In genomic region chr5:129256136-129256535, GRCm38 (mm10) we compare ENCODE assay signal across 10 mouse cellular contexts.
DNase-seq lines count a peak whose midpoint lies in the region; ATAC-seq and TF ChIP-seq lines count a peak whose summit lies in the region.
"Had no signal": no experiment of that assay in that cellular context is flagged by ENCODE, and none has a peak within 500 bp of the region (broad histone marks: within the 10 kb centered on the region; RNA-seq: fewer than 3 reads in every experiment).

No protein-coding gene starts in this region.

- no peak overlapping the region for H3K4me3 ChIP-seq in kidney, adult 2 months (ENCODE audit: insufficient read depth, low read depth, low read length)
- H3K4me3 ChIP-seq in kidney, embryonic 14.5 days (ENCODE audit: low read length): no peak overlapping the region
- peak overlapping the region; percentile 65 for H3K4me3 ChIP-seq in megakaryocyte, embryonic 14.5 days (replicated peaks)
- H3K4me3 ChIP-seq in cortical plate, adult 2 months (ENCODE audit: insufficient read depth, low read length): no peak overlapping the region
- H3K4me3 ChIP-seq: liver, embryonic 13.5 days had no signal

- no peak overlapping the region for H3K9ac ChIP-seq in kidney, embryonic 14.5 days (ENCODE audit: low read depth, low read length)
- H3K9ac ChIP-seq: liver, embryonic 13.5 days had no signal

- WGBS in kidney, adult 2 months: 68% methylated on average over 9 of the region's 9 CpGs
- WGBS in kidney, embryonic 14.5 days: 68% methylated on average over 9 of the region's 9 CpGs

- H3K27ac ChIP-seq in kidney, adult 2 months (ENCODE audit: insufficient read depth, low read depth, low read length): no peak overlapping the region
- H3K27ac ChIP-seq in kidney, embryonic 14.5 days (ENCODE audit: low read depth, low read length): no peak overlapping the region
- H3K27ac ChIP-seq in cortical plate, adult 2 months (ENCODE audit: insufficient read depth, low read length): no peak overlapping the region
- H3K27ac ChIP-seq: liver, embryonic 13.5 days had no signal

- peak; percentile 20 for DNase-seq in kidney, adult 2 months
- peak; percentile 83 to 90 for DNase-seq in cerebellum, adult 18-20 months
- DNase-seq in gastrocnemius, postnatal 36 days: no peak
- DNase-seq in heart, adult 8-10 months (ENCODE audit: low spot score): no peak
- DNase-seq: liver, embryonic 13.5 days had no signal

- no peak for ATAC-seq in kidney, embryonic 14.5 days (ENCODE audit: low FRiP score, low TSS enrichment)
- ATAC-seq in megakaryocyte, adult 5-6 weeks (ENCODE audit: poor library complexity, severe bottlenecking): no peak

- TF ChIP-seq POLR2A in kidney, adult 2 months (IDR thresholded peaks at IDR 0.05; ENCODE audit: low read depth, low read length): no peak
- TF ChIP-seq POLR2A in cortical plate, adult 2 months (IDR thresholded peaks at IDR 0.05; ENCODE audit: extremely low read depth, insufficient read depth, low read length): no peak

- intact Hi-C loops in gastrocnemius, postnatal 36 days (cut with DNase I): no loop called here

- peak; percentile 44 for TF ChIP-seq CTCF in kidney, adult 2 months (conservative IDR thresholded peaks at IDR 0.05; ENCODE audit: insufficient read depth, insufficient read length, low read depth, low read length)
- TF ChIP-seq CTCF in cortical plate, adult 2 months (IDR thresholded peaks at IDR 0.05; ENCODE audit: extremely low read depth, insufficient read depth, low read length): peak; percentile 30

- H3K9me3 ChIP-seq in kidney, embryonic 14.5 days (ENCODE audit: control insufficient read depth, low read length): no peaks in the 10 kb centered on the region
- H3K9me3 ChIP-seq in megakaryocyte, embryonic 14.5 days: peaks cover 34% of the 10 kb centered on the region

- no peaks in the 10 kb centered on the region for H3K27me3 ChIP-seq in kidney, adult 2 months (replicated peaks; ENCODE audit: control insufficient read depth, insufficient read depth, low read length)
- no peaks in the 10 kb centered on the region for H3K27me3 ChIP-seq in kidney, embryonic 14.5 days (ENCODE audit: control insufficient read depth, insufficient read depth, low read length)
- H3K27me3 ChIP-seq in megakaryocyte, embryonic 14.5 days (replicated peaks): peaks cover 2% of the 10 kb centered on the region
- H3K27me3 ChIP-seq: liver, embryonic 13.5 days had no signal

- H3K36me3 ChIP-seq in kidney, adult 2 months (ENCODE audit: control insufficient read depth, insufficient read depth, low read length): no peaks in the 10 kb centered on the region
- H3K36me3 ChIP-seq in kidney, embryonic 14.5 days (ENCODE audit: control insufficient read depth, insufficient read depth, low read length): no peaks in the 10 kb centered on the region
- no peaks in the 10 kb centered on the region for H3K36me3 ChIP-seq in megakaryocyte, embryonic 14.5 days (replicated peaks; ENCODE audit: low read length)
- H3K36me3 ChIP-seq: liver, embryonic 13.5 days had no signal

- no peaks in the 10 kb centered on the region for H3K4me1 ChIP-seq in kidney, adult 2 months (ENCODE audit: control insufficient read depth, insufficient read depth, low read length)
- H3K4me1 ChIP-seq in kidney, embryonic 14.5 days (ENCODE audit: control insufficient read depth, insufficient read depth, low read length): 0 out of 2 replicates have a peak, but pooled peaks cover 3% of the 10 kb centered on the region
- H3K4me1 ChIP-seq in megakaryocyte, embryonic 14.5 days: peaks cover 15% of the 10 kb centered on the region
- H3K4me1 ChIP-seq in cortical plate, adult 2 months (ENCODE audit: control insufficient read depth, insufficient read depth, low read length): no peaks in the 10 kb centered on the region

- H3K4me2 ChIP-seq in kidney, embryonic 14.5 days (replicated peaks; ENCODE audit: low read depth, low read length): no peak overlapping the region
- H3K4me2 ChIP-seq: liver, embryonic 13.5 days; midbrain, embryonic 11.5 days had no signal

Comparison
In these comparisons a context has a peak if more than half of its experiments do, and no peak if none do; other contexts are left out.
1. DNase-seq: peak in kidney, adult 2 months (single experiment) and cerebellum, adult 18-20 months (2 of 2); none in gastrocnemius, postnatal 36 days (0 of 2) and heart, adult 8-10 months (single experiment).